Mouse (Mus musculus): ENCODE measurements around the gene Sf3b3.

DNA sequence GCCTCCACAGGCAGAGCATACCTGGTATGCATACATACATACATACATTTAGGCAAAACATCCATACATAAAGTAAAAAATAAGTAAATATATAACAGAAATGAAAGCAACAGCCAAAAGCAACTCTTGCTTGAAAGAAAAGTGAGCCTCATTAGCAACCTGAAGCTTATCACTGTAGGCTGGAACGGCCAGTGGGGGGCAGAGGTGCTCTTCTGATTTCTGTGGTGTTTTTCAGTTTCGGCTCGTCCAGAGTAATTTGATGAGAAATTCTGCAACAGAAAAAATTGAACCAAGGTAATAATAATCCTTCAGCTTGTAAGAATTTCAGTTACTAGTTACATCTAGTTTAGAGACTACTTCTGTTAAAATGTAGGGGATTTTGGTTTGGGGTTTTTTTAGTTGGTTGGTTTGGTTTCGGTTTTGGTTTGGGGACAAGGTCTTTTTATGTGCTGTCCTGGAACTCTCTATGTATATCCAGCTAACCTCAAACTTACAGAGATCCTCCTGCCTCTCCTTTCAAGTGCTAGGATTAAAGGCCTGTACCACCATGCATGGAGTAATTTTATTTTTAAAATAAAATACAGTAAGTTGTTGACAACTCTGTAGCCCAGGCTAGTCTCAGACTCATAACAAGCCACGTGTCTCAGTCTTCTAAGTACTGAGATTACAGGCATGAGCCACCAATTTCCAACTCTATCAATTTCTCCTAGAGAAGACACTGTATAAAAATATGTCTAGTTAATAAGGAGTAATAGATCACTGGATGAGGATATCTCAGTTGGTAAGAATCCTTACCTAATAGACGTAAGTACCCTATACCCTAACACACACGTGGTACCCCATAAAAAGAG lies 13.3 kb upstream of the Sf3b3 start:
- TF ChIP-seq CTCF (IDR thresholded peaks at IDR 0.05; ENCODE audit: borderline replicate concordance, extremely low read depth, insufficient read depth, insufficient read length): peak; percentile 42; the same call in 1 of the 2 replicates
- no peak for TF ChIP-seq POLR2A (IDR thresholded peaks at IDR 0.05; ENCODE audit: borderline replicate concordance, extremely low read depth, insufficient read depth, insufficient read length, poor library complexity, severe bottlenecking)
